Mouse (Mus musculus) lung, postnatal 0 days (tissue): ENCODE data around the gene Mxd4. TPM values are rescaled to one million over a fixed set of nuclear protein-coding genes. Genes with fewer than 3 reads are reported as not detected.
A peak's percentile ranks its signal among the peaks of the same experiment; 100 is the strongest.

ENCODE experiments used
- ATAC-seq: fragments of 200-750 bp; cut with Nextera tagmentation; 2 replicates; pipeline ENCODE4 v1.8.0; 2017; ENCODE audit warnings: moderate library complexity
- DNase-seq: peaks from one replicate; pipeline ENCODE4 v3.0.0-alpha.2; 2016; ENCODE audit warnings: low spot score
- H3K27ac ChIP-seq: fragments of 300-500 bp; sonication (generic); 2 replicates; pipeline ENCODE4 v1.5.1; 2014; ENCODE audit warnings: antibody characterized with exemption, mild to moderate bottlenecking, low read length, mixed read lengths
- H3K27me3 ChIP-seq: fragments of 300-500 bp; sonication (generic); replicated peaks from 2 replicates; pipeline ENCODE4 v1.6.1; 2014; ENCODE audit warnings: low read length, mixed read lengths; ENCODE audit not compliant: insufficient read depth
- H3K36me3 ChIP-seq: fragments of 300-500 bp; sonication (generic); 2 replicates; pipeline ENCODE4 v1.6.1; 2014; ENCODE audit warnings: low read length, mixed read lengths; ENCODE audit not compliant: insufficient read depth
- H3K4me1 ChIP-seq: fragments of 300-500 bp; sonication (generic); 2 replicates; pipeline ENCODE4 v1.6.1; 2014; ENCODE audit warnings: antibody characterized with exemption, low read depth, low read length, mixed read lengths; ENCODE audit not compliant: insufficient read depth
- H3K4me2 ChIP-seq: fragments of 300-500 bp; sonication (generic); replicated peaks from 2 replicates; pipeline ENCODE4 v1.6.1; 2014; ENCODE audit warnings: low read depth, mild to moderate bottlenecking, low read length, moderate library complexity, mixed read lengths
- H3K4me3 ChIP-seq: fragments of 300-500 bp; sonication (generic); 2 replicates; pipeline ENCODE4 v1.5.1; 2014; ENCODE audit warnings: low read depth, low read length
- H3K9ac ChIP-seq: fragments of 300-500 bp; sonication (generic); replicated peaks from 2 replicates; pipeline ENCODE4 v1.6.1; 2014; ENCODE audit warnings: low read depth, mild to moderate bottlenecking
- H3K9me3 ChIP-seq: fragments of 300-500 bp; sonication (generic); 2 replicates; pipeline ENCODE4 v1.6.1; 2016; ENCODE audit warnings: low read length, mixed read lengths
- CTCF ChIP-seq: IDR thresholded peaks from 2 replicates; pipeline ENCODE4 v1.5.1; 2016; ENCODE audit warnings: antibody characterized with exemption, mild to moderate bottlenecking
- EP300 ChIP-seq: IDR thresholded peaks from 2 replicates; pipeline ENCODE4 v1.6.1; 2016; ENCODE audit warnings: antibody characterized with exemption, mild to moderate bottlenecking, control low read depth
- WGBS: fragments of 180-500 bp; shearing (Covaris S2); extraction: QIAGEN DNeasy Blood & Tissue Kit; methylation state at CpG from one replicate; pipeline ENCODE4 v1.1.7; 2014; 5-methylcytosine and 5-hydroxymethylcytosine counted together
- polyA plus RNA-seq: library from polyadenylated mRNA; unstranded; fragments of >200 nt; fragmentation: Nextera tagmentation; extraction: Ambion mirVana; gene quantifications from 2 replicates; pipeline ENCODE4 v1.2.1, GENCODE M21; 2015

Gene Mxd4
- polyA plus RNA-seq, 1 experiment from 2014 or later: 68.2 TPM

DNA sequence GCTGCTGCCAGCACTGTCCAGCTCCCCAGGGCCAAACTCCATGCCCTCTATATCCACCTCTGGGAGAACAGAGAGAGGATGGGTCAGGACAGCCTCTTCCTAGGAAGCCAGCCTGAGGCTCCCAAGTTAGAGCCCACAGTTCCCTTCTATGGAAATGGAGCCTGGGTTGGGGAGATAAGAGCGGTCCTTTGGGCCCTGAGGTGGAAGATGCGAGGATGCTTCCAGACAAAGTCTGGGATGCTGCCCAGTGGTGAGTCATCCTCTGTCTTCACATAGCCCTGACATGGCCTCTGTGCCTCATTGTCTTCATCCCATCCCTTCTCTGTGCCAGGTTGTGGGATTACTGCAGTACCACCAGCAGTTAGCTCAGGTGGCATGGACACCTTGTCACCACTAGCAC, 10.4 kb downstream of the Mxd4 start:
- Histone ChIP-seq H3K4me1 (peaks cover 10% of the 10 kb centered on the region), H3K9me3 (no peaks in the 10 kb centered on the region), H3K9ac (no peak overlapping the region), H3K4me2 (no peak overlapping the region), H3K27ac (no peak overlapping the region), H3K4me3 (no peak overlapping the region), H3K27me3 (no peaks in the 10 kb centered on the region), H3K36me3 (peaks cover 54% of the 10 kb centered on the region)
- 87% methylated on average over 2 of the region's 2 CpGs for WGBS
- ATAC-seq: no peak
- TF ChIP-seq EP300 (no peak), CTCF (no peak)
- DNase-seq: no peak

DNA sequence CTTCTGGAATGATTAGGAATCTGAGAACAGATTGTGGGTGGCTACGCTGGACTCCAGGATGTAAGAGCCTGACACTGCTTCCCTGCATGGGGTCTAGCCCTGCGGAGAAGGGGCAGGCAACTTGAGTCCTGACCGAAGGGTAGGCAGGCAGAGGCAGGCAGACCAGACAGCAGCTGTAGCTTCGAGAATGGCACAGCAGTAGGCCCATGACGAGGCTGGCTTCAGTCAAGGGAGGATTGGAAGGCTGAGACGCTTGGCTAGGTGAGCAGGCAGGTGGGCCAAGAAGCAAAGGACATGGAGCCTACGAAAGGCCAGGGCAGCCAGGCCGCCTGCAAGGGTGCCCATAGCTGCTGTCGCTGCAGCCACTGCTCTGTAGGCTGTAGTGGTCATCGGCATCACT, 10.8 kb downstream of the Mxd4 start:
- peaks cover 6% of the 10 kb centered on the region; the same call in 1 of the 2 replicates for H3K4me1 ChIP-seq
- DNase-seq: no peak
- no peak overlapping the region for H3K9ac ChIP-seq
- no peaks in the 10 kb centered on the region for H3K27me3 ChIP-seq
- no peak overlapping the region for H3K4me2 ChIP-seq
- no peak for ATAC-seq
- H3K9me3 ChIP-seq: no peaks in the 10 kb centered on the region
- H3K36me3 ChIP-seq: peaks cover 53% of the 10 kb centered on the region
- H3K27ac ChIP-seq: no peak overlapping the region
- TF ChIP-seq CTCF: no peak
- TF ChIP-seq EP300: no peak
- H3K4me3 ChIP-seq: no peak overlapping the region
- 88% methylated on average over 10 of the region's 10 CpGs for WGBS

DNA sequence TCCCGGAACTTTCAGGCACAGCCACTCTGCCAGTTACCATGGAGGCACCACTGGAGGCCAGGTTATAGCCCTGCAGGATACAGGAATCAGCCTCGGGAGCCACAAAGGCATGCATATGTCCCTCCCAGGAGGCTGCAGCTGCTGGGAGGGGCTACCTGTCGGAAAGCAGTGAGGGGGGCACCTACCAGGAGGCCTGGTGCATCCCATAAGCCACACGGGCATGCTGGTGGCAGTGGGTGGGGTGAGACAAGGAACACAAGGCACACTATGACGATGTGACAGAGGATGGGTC, 12.2 kb downstream of the Mxd4 start:
- TF ChIP-seq EP300 (no peak), CTCF (no peak)
- H3K9ac ChIP-seq: no peak overlapping the region
- no peaks in the 10 kb centered on the region for H3K9me3 ChIP-seq
- H3K36me3 ChIP-seq: peaks cover 40% of the 10 kb centered on the region
- WGBS: 46% methylated on average over 5 of the region's 5 CpGs
- no peaks in the 10 kb centered on the region for H3K4me1 ChIP-seq
- H3K4me2 ChIP-seq: no peak overlapping the region
- ATAC-seq (no peak), DNase-seq (no peak)
- H3K4me3 ChIP-seq: no peak overlapping the region
- H3K27ac ChIP-seq: no peak overlapping the region
- H3K27me3 ChIP-seq: no peaks in the 10 kb centered on the region

DNA sequence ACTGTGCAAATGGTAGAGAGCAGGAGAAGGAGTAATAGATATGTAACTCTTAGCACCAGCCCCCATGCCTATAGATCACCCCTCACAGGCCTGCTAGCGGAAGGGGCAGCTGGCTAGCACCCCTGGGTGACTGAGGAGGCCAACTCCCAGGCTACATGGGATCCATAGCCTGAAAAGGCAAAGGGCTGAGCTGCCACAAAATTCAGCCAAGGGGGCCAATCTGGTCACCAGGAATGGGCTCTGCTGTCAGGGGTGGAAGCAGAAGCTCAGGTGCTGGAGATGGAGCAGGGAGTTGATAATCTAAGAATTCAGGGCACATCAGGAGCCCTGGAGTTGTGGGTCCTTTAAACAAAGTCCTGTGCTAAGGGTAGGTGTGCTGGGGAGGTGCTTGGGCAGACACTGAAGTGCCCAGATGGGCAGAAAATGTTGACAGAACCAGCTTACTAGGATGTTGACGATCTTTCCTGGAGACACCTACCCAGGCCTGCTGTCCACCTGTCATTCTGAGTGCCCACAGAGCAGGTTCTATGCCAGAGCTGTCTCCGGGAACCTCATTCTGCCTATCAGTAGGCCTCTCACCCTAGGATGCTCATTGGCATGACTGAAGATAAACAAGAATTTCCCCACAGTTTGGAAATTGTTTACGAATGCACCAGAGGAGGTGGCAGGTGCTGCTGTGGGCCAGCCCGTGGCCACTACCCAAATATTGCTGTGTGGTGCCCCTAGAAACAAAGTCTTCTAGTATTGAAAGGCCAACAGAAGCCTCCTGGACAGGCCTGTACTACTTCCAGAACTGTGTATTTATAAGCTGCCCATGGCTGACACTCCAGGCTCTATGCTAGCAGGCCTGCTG, 12.7 kb downstream of the Mxd4 start:
- no peaks in the 10 kb centered on the region for H3K27me3 ChIP-seq
- TF ChIP-seq CTCF: no peak
- no peak for TF ChIP-seq EP300
- 72% methylated on average over 5 of the region's 5 CpGs for WGBS
- H3K4me2 ChIP-seq: no peak overlapping the region
- H3K9ac ChIP-seq: no peak overlapping the region
- H3K9me3 ChIP-seq: no peaks in the 10 kb centered on the region
- H3K4me1 ChIP-seq: peaks cover 3% of the 10 kb centered on the region; the same call in 1 of the 2 replicates
- H3K36me3 ChIP-seq: peaks cover 34% of the 10 kb centered on the region
- no peak overlapping the region for H3K4me3 ChIP-seq
- H3K27ac ChIP-seq: no peak overlapping the region
- ATAC-seq: no peak
- no peak for DNase-seq

DNA sequence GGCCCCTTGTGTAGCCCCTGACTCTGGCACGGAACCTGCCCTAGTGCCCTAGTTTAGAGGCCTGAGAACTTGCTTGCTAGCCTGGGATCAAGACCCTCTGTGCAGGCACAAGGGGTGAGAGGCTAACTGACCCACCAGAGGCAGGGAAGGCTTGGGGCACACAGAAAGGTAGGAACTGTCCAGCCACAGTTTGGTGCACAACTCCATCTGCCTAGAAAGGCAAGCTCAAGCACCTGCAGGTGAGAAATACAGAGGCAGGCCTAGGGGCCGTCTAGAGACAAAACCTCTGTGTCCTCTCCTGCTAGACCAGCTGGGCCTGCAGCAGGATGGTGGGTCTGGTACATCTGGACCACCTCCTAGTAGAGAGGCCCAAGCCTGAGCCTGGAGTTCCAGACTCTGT, 13.5 kb downstream of the Mxd4 start:
- WGBS: 88% methylated on average over 2 of the region's 2 CpGs
- peaks cover 3% of the 10 kb centered on the region; the same call in 1 of the 2 replicates for H3K4me1 ChIP-seq
- peaks cover 34% of the 10 kb centered on the region for H3K36me3 ChIP-seq
- no peak overlapping the region for H3K4me3 ChIP-seq
- ATAC-seq: no peak
- no peak for TF ChIP-seq EP300
- no peak for TF ChIP-seq CTCF
- H3K9me3 ChIP-seq: no peaks in the 10 kb centered on the region
- DNase-seq: no peak
- no peak overlapping the region for H3K27ac ChIP-seq
- no peak overlapping the region for H3K4me2 ChIP-seq
- no peaks in the 10 kb centered on the region for H3K27me3 ChIP-seq
- H3K9ac ChIP-seq: no peak overlapping the region

DNA sequence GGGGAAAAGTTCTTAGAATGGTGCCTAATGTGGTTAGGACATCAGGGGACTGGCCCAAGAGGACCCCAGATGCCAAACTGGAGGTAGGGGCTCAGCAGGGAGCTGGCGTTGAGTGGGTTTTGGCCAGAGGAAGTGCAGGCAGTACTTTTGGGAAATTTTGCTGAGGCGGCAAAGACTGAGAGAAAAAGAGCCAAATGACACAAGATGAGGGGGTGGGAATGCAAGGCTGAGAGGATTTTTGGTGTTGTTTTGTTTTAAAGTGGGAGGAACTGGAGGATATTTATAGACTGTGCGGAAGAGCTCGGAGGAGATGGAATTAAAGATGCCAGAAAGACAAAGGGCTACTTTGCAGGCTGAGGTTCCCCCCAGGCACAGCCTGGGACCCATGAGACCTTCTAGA, 16.8 kb downstream of the Mxd4 start:
- ATAC-seq: no peak
- WGBS: 60% methylated on average over 4 of the region's 4 CpGs
- Histone ChIP-seq H3K4me3 (no peak overlapping the region), H3K27ac (peak overlapping the region; percentile 89), H3K9me3 (no peaks in the 10 kb centered on the region), H3K9ac (no peak overlapping the region), H3K36me3 (peaks cover 14% of the 10 kb centered on the region), H3K4me1 (peaks cover 3% of the 10 kb centered on the region; the same call in 1 of the 2 replicates), H3K4me2 (0 out of 2 replicates have a peak overlapping the region, but pooled peaks have one; percentile 11), H3K27me3 (no peaks in the 10 kb centered on the region)
- TF ChIP-seq EP300 (no peak), CTCF (no peak)
- peak; percentile 73 for DNase-seq
